Mouse (Mus musculus): ENCODE data around the gene Nuak1. TPM values are rescaled to one million over a fixed set of nuclear protein-coding genes. Genes with fewer than 3 reads are reported as not detected.

Nuak1 gene
- total and polyA plus RNA-seq, 3 experiments, result 1.2 to 3.4 (median 1.6) TPM

GRCm38 (mm10) chr10:84372161-84373095 lies 68.0 kb downstream of the Nuak1 start:
- no peak overlapping the region for H3K9ac ChIP-seq (ENCODE audit: insufficient read depth, low read depth)

GRCm38 (mm10) chr10:84371681-84372160 lies 68.7 kb downstream of the Nuak1 start:
- peaks cover 4 to 18% of the 10 kb centered on the region in 2 experiments; a peak in 2 of 4 replicates for H3K4me1 ChIP-seq (ENCODE audit: control insufficient read depth in 1 of 2, insufficient read depth in 2 of 2)
- H3K79me2 ChIP-seq (replicated peaks; ENCODE audit: control insufficient read depth, extremely low read depth, insufficient read depth, poor library complexity, severe bottlenecking), result no peaks in the 10 kb centered on the region
- H3K9ac ChIP-seq (ENCODE audit: insufficient read depth, low read depth), result no peak overlapping the region
- dilution Hi-C loops (cut with MboI; ENCODE audit: extremely low pct_ligation_motif_present, extremely low pct_unique_long_range_greater_than_20kb, low sequenced_read_pairs) (no loop called here), in situ Hi-C loops (cut with MboI; ENCODE audit: low pct_ligation_motif_present, low pct_unique_long_range_greater_than_20kb, low sequenced_read_pairs) (no loop called here)
- no peak overlapping the region for H3K4me2 ChIP-seq (ENCODE audit: insufficient read depth, low read depth, poor library complexity, severe bottlenecking)
- no peak overlapping the region for H3K4me3 ChIP-seq (replicated peaks in 1 of 3; ENCODE audit: low read depth in 2 of 3, low read length in 2 of 3, poor library complexity in 1 of 3)
- no peak overlapping the region for H3K27ac ChIP-seq (ENCODE audit: insufficient read depth, low read depth)
- H3K36me3 ChIP-seq (replicated peaks in 1 of 2; ENCODE audit: control insufficient read depth in 1 of 2, insufficient read depth in 1 of 2, low read length in 1 of 2), result peaks cover 0 to 30% of the 10 kb centered on the region in 2 experiments
- TF ChIP-seq ETS1 (conservative IDR thresholded peaks at IDR 0.05; ENCODE audit: low read depth, low read length) (no peak), MYC (IDR thresholded peaks at IDR 0.05; ENCODE audit: low read depth, low read length) (no peak), KAT2A (IDR thresholded peaks at IDR 0.05; ENCODE audit: insufficient replicate concordance, low read length) (no peak), HCFC1 (IDR thresholded peaks at IDR 0.05; ENCODE audit: low read depth, low read length) (no peak), E2F4 (IDR thresholded peaks at IDR 0.05; ENCODE audit: insufficient replicate concordance, low read depth, low read length) (no peak), EP300 (IDR thresholded peaks at IDR 0.05; ENCODE audit: low read length) (no peak), BHLHE40 (IDR thresholded peaks at IDR 0.05; ENCODE audit: low read depth, low read length) (no peak)
- DNase-seq (ENCODE audit: extremely low read depth), result no peak
- H3K27me3 ChIP-seq (replicated peaks), result no peaks in the 10 kb centered on the region
- H3K9me3 ChIP-seq (replicated peaks; ENCODE audit: low read length), result peaks cover 4% of the 10 kb centered on the region

More at GRCm38 (mm10) chr10:84372161-84373095, 68.0 kb downstream of the Nuak1 start:
- in situ Hi-C loops (cut with MboI; ENCODE audit: low pct_ligation_motif_present, low pct_unique_long_range_greater_than_20kb, low sequenced_read_pairs) (no loop called here), dilution Hi-C loops (cut with MboI; ENCODE audit: extremely low pct_ligation_motif_present, extremely low pct_unique_long_range_greater_than_20kb, low sequenced_read_pairs) (no loop called here)
- no peaks in the 10 kb centered on the region for H3K79me2 ChIP-seq (replicated peaks; ENCODE audit: control insufficient read depth, extremely low read depth, insufficient read depth, poor library complexity, severe bottlenecking)
- H3K9me3 ChIP-seq (replicated peaks; ENCODE audit: low read length), result peaks cover 4% of the 10 kb centered on the region
- H3K36me3 ChIP-seq (replicated peaks in 1 of 2; ENCODE audit: control insufficient read depth in 1 of 2, insufficient read depth in 1 of 2, low read length in 1 of 2), result peaks cover 0 to 32% of the 10 kb centered on the region in 2 experiments
- H3K4me1 ChIP-seq (ENCODE audit: control insufficient read depth in 1 of 2, insufficient read depth in 2 of 2), result peaks cover 4 to 18% of the 10 kb centered on the region in 2 experiments; a peak in 2 of 4 replicates
- H3K27ac ChIP-seq (ENCODE audit: insufficient read depth, low read depth), result no peak overlapping the region
- no peak overlapping the region for H3K4me3 ChIP-seq (replicated peaks in 1 of 3; ENCODE audit: low read depth in 2 of 3, low read length in 2 of 3, poor library complexity in 1 of 3)
- TF ChIP-seq PAX5 (IDR thresholded peaks at IDR 0.05; ENCODE audit: low read length) (no peak), ZC3H11A (IDR thresholded peaks at IDR 0.05; ENCODE audit: low read depth, low read length) (no peak), IRF4 (IDR thresholded peaks at IDR 0.05; ENCODE audit: low read depth, low read length) (no peak), ZKSCAN1 (IDR thresholded peaks at IDR 0.05; ENCODE audit: borderline replicate concordance, low read depth, low read length) (no peak), CHD2 (IDR thresholded peaks at IDR 0.05; ENCODE audit: low read length) (no peak), ETS1 (conservative IDR thresholded peaks at IDR 0.05; ENCODE audit: low read depth, low read length) (no peak)
- peak; percentile 24 for DNase-seq (ENCODE audit: extremely low read depth)
- H3K4me2 ChIP-seq (ENCODE audit: insufficient read depth, low read depth, poor library complexity, severe bottlenecking), result no peak overlapping the region
- H3K27me3 ChIP-seq (replicated peaks), result no peaks in the 10 kb centered on the region

All from CH12.LX (cell line).